In the genomic region with DNA sequence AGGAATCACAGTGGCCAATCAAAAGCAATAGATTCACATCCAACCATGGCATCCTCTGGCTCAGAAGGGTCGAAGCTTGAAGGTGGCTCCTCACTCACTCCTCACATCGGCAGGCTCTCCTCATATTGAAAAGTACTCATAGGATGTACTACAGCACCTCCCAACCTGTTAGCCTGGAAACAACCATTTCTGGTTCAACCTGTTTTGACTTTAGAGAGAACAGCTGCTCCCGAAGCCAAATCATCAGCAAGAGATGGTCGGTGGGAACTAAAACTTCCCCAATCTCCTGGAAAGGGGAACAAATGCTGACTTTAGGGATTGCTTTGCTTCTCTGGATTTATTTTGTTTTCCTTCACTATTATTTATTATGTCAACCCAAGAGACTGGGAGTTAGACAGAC, we compare ENCODE assay signal across 25 mouse cellular contexts. TPM values are rescaled to one million over a fixed set of nuclear protein-coding genes. Genes with fewer than 3 reads are reported as not detected.
A peak's percentile ranks its signal among the peaks of the same experiment; 100 is the strongest.
DNase-seq lines count a peak whose midpoint lies in the region; ATAC-seq lines count a peak whose summit lies in the region.
"Had no signal": no experiment of that assay in that cellular context is flagged by ENCODE, and none has a peak within 500 bp of the region (broad histone marks: within the 10 kb centered on the region; RNA-seq: fewer than 3 reads in every experiment).

No protein-coding gene starts in this region.

- 0 out of 2 replicates have a peak, but pooled peaks cover 6% of the 10 kb centered on the region for H3K4me1 ChIP-seq in forebrain, embryonic 13.5 days
- H3K4me1 ChIP-seq in forebrain, embryonic 11.5 days (replicated peaks; ENCODE audit: control insufficient read depth, insufficient read depth, low read length): no peaks in the 10 kb centered on the region
- peaks cover 7% of the 10 kb centered on the region for H3K4me1 ChIP-seq in lung, embryonic 15.5 days
- H3K4me1 ChIP-seq in embryonic facial prominence, embryonic 15.5 days: peaks cover 6% of the 10 kb centered on the region; the same call in 1 of the 2 replicates
- H3K4me1 ChIP-seq in limb, embryonic 15.5 days: peaks cover 8% of the 10 kb centered on the region
- H3K4me1 ChIP-seq: intestine, embryonic 15.5 days had no signal

- H3K36me3 ChIP-seq in forebrain, embryonic 13.5 days (ENCODE audit: poor library complexity, severe bottlenecking): no peaks in the 10 kb centered on the region
- H3K36me3 ChIP-seq in forebrain, embryonic 11.5 days (ENCODE audit: control insufficient read depth, insufficient read depth, low read length): no peaks in the 10 kb centered on the region
- H3K36me3 ChIP-seq in lung, embryonic 15.5 days: no peaks in the 10 kb centered on the region
- no peaks in the 10 kb centered on the region for H3K36me3 ChIP-seq in embryonic facial prominence, embryonic 15.5 days
- H3K36me3 ChIP-seq in limb, embryonic 15.5 days: no peaks in the 10 kb centered on the region
- H3K36me3 ChIP-seq: hindbrain, embryonic 10.5 days; intestine, embryonic 15.5 days; neural tube, embryonic 15.5 days had no signal

- no peak overlapping the region for H3K9ac ChIP-seq in forebrain, embryonic 13.5 days
- no peak overlapping the region for H3K9ac ChIP-seq in forebrain, embryonic 11.5 days (ENCODE audit: low read length)
- H3K9ac ChIP-seq in lung, embryonic 15.5 days: no peak overlapping the region
- H3K9ac ChIP-seq in embryonic facial prominence, embryonic 15.5 days: no peak overlapping the region
- no peak overlapping the region for H3K9ac ChIP-seq in limb, embryonic 15.5 days
- H3K9ac ChIP-seq: forebrain, postnatal 0 days; intestine, embryonic 15.5 days; liver, embryonic 14.5 days; neural tube, embryonic 15.5 days had no signal

- peak overlapping the region; percentile 29; the same call in 1 of the 2 replicates for H3K4me2 ChIP-seq in forebrain, embryonic 13.5 days
- H3K4me2 ChIP-seq in forebrain, embryonic 11.5 days (ENCODE audit: low read depth, low read length, severe bottlenecking): no peak overlapping the region
- peak overlapping the region; percentile 30 for H3K4me2 ChIP-seq in lung, embryonic 15.5 days
- peak overlapping the region; percentile 30 for H3K4me2 ChIP-seq in embryonic facial prominence, embryonic 15.5 days (replicated peaks)
- H3K4me2 ChIP-seq in limb, embryonic 15.5 days: no peak overlapping the region
- H3K4me2 ChIP-seq: intestine, embryonic 15.5 days had no signal

- H3K4me3 ChIP-seq in forebrain, embryonic 13.5 days: no peak overlapping the region
- no peak overlapping the region for H3K4me3 ChIP-seq in forebrain, embryonic 11.5 days (ENCODE audit: low read depth, low read length)
- H3K4me3 ChIP-seq in lung, embryonic 15.5 days: no peak overlapping the region
- no peak overlapping the region for H3K4me3 ChIP-seq in embryonic facial prominence, embryonic 15.5 days (replicated peaks)
- no peak overlapping the region for H3K4me3 ChIP-seq in limb, embryonic 15.5 days
- H3K4me3 ChIP-seq: intestine, embryonic 15.5 days; layer of hippocampus, adult 2 months; neural tube, embryonic 15.5 days had no signal

- no peaks in the 10 kb centered on the region for H3K9me3 ChIP-seq in forebrain, embryonic 13.5 days (replicated peaks)
- H3K9me3 ChIP-seq in forebrain, embryonic 11.5 days (ENCODE audit: control insufficient read depth, low read length): no peaks in the 10 kb centered on the region
- no peaks in the 10 kb centered on the region for H3K9me3 ChIP-seq in lung, embryonic 15.5 days
- no peaks in the 10 kb centered on the region for H3K9me3 ChIP-seq in embryonic facial prominence, embryonic 15.5 days (replicated peaks)
- no peaks in the 10 kb centered on the region for H3K9me3 ChIP-seq in limb, embryonic 15.5 days
- H3K9me3 ChIP-seq: hindbrain, embryonic 10.5 days; intestine, embryonic 15.5 days had no signal

- ATAC-seq in forebrain, embryonic 13.5 days: no peak
- ATAC-seq in forebrain, embryonic 11.5 days (replicated peaks; ENCODE audit: low FRiP score): no peak
- ATAC-seq in lung, embryonic 15.5 days (ENCODE audit: borderline replicate concordance, extremely low read depth, low FRiP score, low TSS enrichment): no peak
- no peak for ATAC-seq in embryonic facial prominence, embryonic 15.5 days (ENCODE audit: insufficient number of reproducible peaks, low FRiP score, low TSS enrichment, low read depth)
- ATAC-seq in limb, embryonic 15.5 days (ENCODE audit: insufficient number of reproducible peaks, low FRiP score, low TSS enrichment, low read depth): no peak
- ATAC-seq: hindbrain, embryonic 16.5 days; intestine, embryonic 15.5 days had no signal

- H3K27ac ChIP-seq in forebrain, embryonic 13.5 days: no peak overlapping the region
- no peak overlapping the region for H3K27ac ChIP-seq in forebrain, embryonic 11.5 days (ENCODE audit: low read depth, low read length)
- no peak overlapping the region for H3K27ac ChIP-seq in lung, embryonic 15.5 days
- peak overlapping the region; percentile 51 for H3K27ac ChIP-seq in embryonic facial prominence, embryonic 15.5 days (replicated peaks)
- H3K27ac ChIP-seq in limb, embryonic 15.5 days: peak overlapping the region; percentile 60
- H3K27ac ChIP-seq: intestine, embryonic 15.5 days; layer of hippocampus, adult 2 months; liver, embryonic 14.5 days; neural tube, embryonic 15.5 days had no signal

- H3K27me3 ChIP-seq in forebrain, embryonic 13.5 days: no peaks in the 10 kb centered on the region
- H3K27me3 ChIP-seq in forebrain, embryonic 11.5 days (ENCODE audit: control insufficient read depth, insufficient read depth, low read length): no peaks in the 10 kb centered on the region
- H3K27me3 ChIP-seq in lung, embryonic 15.5 days: no peaks in the 10 kb centered on the region
- H3K27me3 ChIP-seq in embryonic facial prominence, embryonic 15.5 days: no peaks in the 10 kb centered on the region
- H3K27me3 ChIP-seq in limb, embryonic 15.5 days: no peaks in the 10 kb centered on the region
- H3K27me3 ChIP-seq: intestine, embryonic 15.5 days; neural tube, embryonic 15.5 days had no signal

- DNase-seq in forebrain, embryonic 11.5 days (ENCODE audit: low spot score): no peak
- no peak for DNase-seq in lung, postnatal 25 days (ENCODE audit: low spot score)
- no peak for DNase-seq in urinary bladder, postnatal 4 days (ENCODE audit: low spot score in 2 of 2)
- no peak for DNase-seq in cerebellum, postnatal 36 days
- DNase-seq: adrenal gland, postnatal 25 days; cerebellum, adult 11 months; cerebellum, postnatal 10 days; forebrain, postnatal 0 days; gastrocnemius, postnatal 25 days; heart, postnatal 10 days; kidney, adult 8-10 months; kidney, postnatal 14 days; lung, postnatal 4 days; right cerebral cortex, adult 18-20 months; right cerebral cortex, postnatal 4 days had no signal

- whole genome bisulfite sequencing in forebrain, embryonic 13.5 days: 83% methylated on average over 4 of the region's 4 CpGs
- WGBS in forebrain, embryonic 11.5 days: 88% methylated on average over 4 of the region's 4 CpGs
- WGBS in lung, embryonic 15.5 days: 57% methylated on average over 4 of the region's 4 CpGs
- 53% methylated on average over 4 of the region's 4 CpGs for WGBS in embryonic facial prominence, embryonic 15.5 days
- WGBS in limb, embryonic 15.5 days: 72% methylated on average over 4 of the region's 4 CpGs

RNA-seq across cellular contexts. Expression of gene Zmym5, which starts 5.6 kb away (rescaled TPM):
- 31.6 and 32.5 TPM in 2 replicates for polyA plus RNA-seq in forebrain, embryonic 13.5 days (2015; fragmentation: Nextera tagmentation; extraction: Ambion mirVana)
- polyA plus RNA-seq in forebrain, embryonic 11.5 days (2014; fragmentation: Nextera tagmentation; extraction: Ambion mirVana): 23.2 and 23.9 TPM in 2 replicates
- polyA plus RNA-seq in lung, embryonic 15.5 days (2015; fragmentation: Nextera tagmentation; extraction: Ambion mirVana): 24.6 and 26.3 TPM in 2 replicates
- 27.7 and 29.4 TPM in 2 replicates for polyA plus RNA-seq in embryonic facial prominence, embryonic 15.5 days (2015; fragmentation: Nextera tagmentation; extraction: Ambion mirVana)
- polyA plus RNA-seq in limb, embryonic 15.5 days (2015; fragmentation: Nextera tagmentation; extraction: Ambion mirVana): 25.9 and 26.4 TPM in 2 replicates

RNA-seq across cellular contexts. Expression of gene Pspc1, which starts 39.0 kb away (rescaled TPM):
- 42.9 and 52.9 TPM in 2 replicates for polyA plus RNA-seq in forebrain, embryonic 13.5 days (2015; fragmentation: Nextera tagmentation; extraction: Ambion mirVana)
- polyA plus RNA-seq in forebrain, embryonic 11.5 days (2014; fragmentation: Nextera tagmentation; extraction: Ambion mirVana): 66.6 and 67.3 TPM in 2 replicates
- 25.5 and 26.0 TPM in 2 replicates for polyA plus RNA-seq in lung, embryonic 15.5 days (2015; fragmentation: Nextera tagmentation; extraction: Ambion mirVana)
- polyA plus RNA-seq in embryonic facial prominence, embryonic 15.5 days (2015; fragmentation: Nextera tagmentation; extraction: Ambion mirVana): 23.1 and 24.8 TPM in 2 replicates
- polyA plus RNA-seq in limb, embryonic 15.5 days (2015; fragmentation: Nextera tagmentation; extraction: Ambion mirVana): 22.1 and 25.2 TPM in 2 replicates

Comparison
In these comparisons a context has a peak if more than half of its experiments do, and no peak if none do; other contexts are left out.
1. H3K4me2 ChIP-seq: peak in forebrain, embryonic 13.5 days (single experiment), lung, embryonic 15.5 days (single experiment) and embryonic facial prominence, embryonic 15.5 days (single experiment); none in forebrain, embryonic 11.5 days (single experiment) and limb, embryonic 15.5 days (single experiment).
2. H3K27ac ChIP-seq: peak in embryonic facial prominence, embryonic 15.5 days (single experiment) and limb, embryonic 15.5 days (single experiment); none in forebrain, embryonic 13.5 days (single experiment), forebrain, embryonic 11.5 days (single experiment) and lung, embryonic 15.5 days (single experiment).